25 mouse cellular contexts compared by ENCODE assay signal in the genomic region with DNA sequence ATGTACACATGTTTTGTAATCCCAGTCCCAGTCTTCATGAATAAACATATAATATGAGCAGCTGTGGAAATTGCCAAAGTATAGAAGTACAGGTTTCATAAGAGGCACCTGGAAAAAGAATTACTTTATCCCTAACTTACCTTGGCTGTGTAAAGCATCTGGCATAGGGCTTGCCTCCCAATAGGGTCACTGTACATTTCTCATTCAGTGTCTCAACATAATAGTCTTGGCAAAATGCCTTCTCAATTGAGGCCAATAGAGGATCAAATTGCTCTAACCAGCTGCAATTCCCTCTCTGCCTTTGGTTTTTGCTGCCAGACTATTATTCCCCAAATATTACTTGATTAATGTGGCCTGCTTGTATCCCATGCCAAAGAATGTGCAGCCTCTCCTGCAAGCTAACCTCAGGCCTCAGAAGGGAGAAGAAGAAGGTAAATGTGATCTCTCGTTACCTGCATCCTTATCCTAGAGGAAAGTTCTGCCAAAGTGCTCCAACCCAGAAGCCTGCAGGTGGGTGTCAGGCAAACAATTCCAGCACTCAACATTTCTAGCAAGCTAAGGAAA.
A peak's percentile ranks its signal among the peaks of the same experiment; 100 is the strongest.
DNase-seq lines count a peak whose midpoint lies in the region; ATAC-seq lines count a peak whose summit lies in the region.
"Had no signal": no experiment of that assay in that cellular context is flagged by ENCODE, and none has a peak within 500 bp of the region (broad histone marks: within the 10 kb centered on the region; RNA-seq: fewer than 3 reads in every experiment).

No protein-coding gene starts in this region.

- H3K27me3 ChIP-seq in forebrain, embryonic 14.5 days (replicated peaks; ENCODE audit: control insufficient read depth, insufficient read depth, low read length), result no peaks in the 10 kb centered on the region
- no peaks in the 10 kb centered on the region for H3K27me3 ChIP-seq in forebrain, embryonic 10.5 days (ENCODE audit: poor library complexity, severe bottlenecking)
- H3K27me3 ChIP-seq in limb, embryonic 12.5 days, result no peaks in the 10 kb centered on the region
- no peaks in the 10 kb centered on the region for H3K27me3 ChIP-seq in limb, embryonic 10.5 days (ENCODE audit: low read depth, poor library complexity, severe bottlenecking)
- H3K27me3 ChIP-seq in embryonic facial prominence, embryonic 15.5 days, result no peaks in the 10 kb centered on the region
- no peaks in the 10 kb centered on the region for H3K27me3 ChIP-seq in limb, embryonic 15.5 days
- H3K27me3 ChIP-seq in midbrain, embryonic 11.5 days (ENCODE audit: control insufficient read depth, insufficient read depth, low read length), result no peaks in the 10 kb centered on the region
- H3K27me3 ChIP-seq: embryonic facial prominence, embryonic 13.5 days; hindbrain, embryonic 12.5 days had no signal

- peak; percentile 49 for DNase-seq in forebrain, embryonic 14.5 days (ENCODE audit: low spot score)
- no peak for DNase-seq in forebrain, embryonic 10.5 days (ENCODE audit: extremely low spot score, low spot score)
- DNase-seq in limb, embryonic 10.5 days (ENCODE audit: low spot score), result no peak
- no peak for DNase-seq in midbrain, embryonic 11.5 days (ENCODE audit: low spot score, missing footprints)
- DNase-seq in gastrocnemius, postnatal 4 days (ENCODE audit: low spot score in 2 of 2), result no peak
- DNase-seq: adrenal gland, adult 2 months; adrenal gland, postnatal 14 days; cerebellum, adult 11-12 months; cerebellum, adult 9-10 months; cerebellum, postnatal 14 days; forebrain, postnatal 0 days; gastrocnemius, postnatal 10 days; gastrocnemius, postnatal 36 days; heart, adult 11 months; kidney, adult 18-20 months had no signal

- 67% methylated on average over 1 of the region's 1 CpGs for WGBS in forebrain, embryonic 14.5 days
- WGBS in forebrain, embryonic 10.5 days, result 95% methylated on average over 1 of the region's 1 CpGs
- 65% methylated on average over 1 of the region's 1 CpGs for WGBS in limb, embryonic 12.5 days
- WGBS in limb, embryonic 10.5 days, result 90% methylated on average over 1 of the region's 1 CpGs
- WGBS in embryonic facial prominence, embryonic 15.5 days, result 54% methylated on average over 1 of the region's 1 CpGs
- 35% methylated on average over 1 of the region's 1 CpGs for WGBS in limb, embryonic 15.5 days
- 86% methylated on average over 1 of the region's 1 CpGs for WGBS in midbrain, embryonic 11.5 days

- H3K27ac ChIP-seq in forebrain, embryonic 14.5 days (ENCODE audit: low read depth, low read length), result no peak overlapping the region
- no peak overlapping the region for H3K27ac ChIP-seq in forebrain, embryonic 10.5 days
- H3K27ac ChIP-seq in limb, embryonic 12.5 days, result no peak overlapping the region
- H3K27ac ChIP-seq in limb, embryonic 10.5 days, result no peak overlapping the region
- H3K27ac ChIP-seq in embryonic facial prominence, embryonic 15.5 days (replicated peaks), result no peak overlapping the region
- no peak overlapping the region for H3K27ac ChIP-seq in limb, embryonic 15.5 days
- H3K27ac ChIP-seq in midbrain, embryonic 11.5 days (ENCODE audit: low read depth, low read length), result no peak overlapping the region
- H3K27ac ChIP-seq: embryonic facial prominence, embryonic 13.5 days; hindbrain, embryonic 12.5 days; hindbrain, postnatal 0 days had no signal

- no peaks in the 10 kb centered on the region for H3K36me3 ChIP-seq in forebrain, embryonic 14.5 days (ENCODE audit: control insufficient read depth, insufficient read depth, low read length)
- H3K36me3 ChIP-seq in forebrain, embryonic 10.5 days (replicated peaks), result no peaks in the 10 kb centered on the region
- no peaks in the 10 kb centered on the region for H3K36me3 ChIP-seq in limb, embryonic 12.5 days
- H3K36me3 ChIP-seq in limb, embryonic 10.5 days, result no peaks in the 10 kb centered on the region
- H3K36me3 ChIP-seq in embryonic facial prominence, embryonic 15.5 days, result no peaks in the 10 kb centered on the region
- no peaks in the 10 kb centered on the region for H3K36me3 ChIP-seq in limb, embryonic 15.5 days
- no peaks in the 10 kb centered on the region for H3K36me3 ChIP-seq in midbrain, embryonic 11.5 days (ENCODE audit: control insufficient read depth, insufficient read depth, low read length)
- H3K36me3 ChIP-seq: embryonic facial prominence, embryonic 13.5 days; hindbrain, embryonic 12.5 days had no signal

- no peak overlapping the region for H3K9ac ChIP-seq in forebrain, embryonic 14.5 days (ENCODE audit: low read length)
- no peak overlapping the region for H3K9ac ChIP-seq in limb, embryonic 12.5 days (replicated peaks)
- H3K9ac ChIP-seq in embryonic facial prominence, embryonic 15.5 days, result no peak overlapping the region
- no peak overlapping the region for H3K9ac ChIP-seq in limb, embryonic 15.5 days
- no peak overlapping the region for H3K9ac ChIP-seq in midbrain, embryonic 11.5 days (ENCODE audit: low read length)
- H3K9ac ChIP-seq: embryonic facial prominence, embryonic 13.5 days; forebrain, postnatal 0 days; hindbrain, embryonic 12.5 days had no signal

- H3K9me3 ChIP-seq in forebrain, embryonic 14.5 days (replicated peaks; ENCODE audit: control insufficient read depth, low read length), result no peaks in the 10 kb centered on the region
- H3K9me3 ChIP-seq in forebrain, embryonic 10.5 days, result peaks cover 1% of the 10 kb centered on the region; the same call in 1 of the 2 replicates
- no peaks in the 10 kb centered on the region for H3K9me3 ChIP-seq in limb, embryonic 12.5 days
- no peaks in the 10 kb centered on the region for H3K9me3 ChIP-seq in limb, embryonic 10.5 days (replicated peaks)
- H3K9me3 ChIP-seq in embryonic facial prominence, embryonic 15.5 days (replicated peaks), result no peaks in the 10 kb centered on the region
- no peaks in the 10 kb centered on the region for H3K9me3 ChIP-seq in limb, embryonic 15.5 days
- no peaks in the 10 kb centered on the region for H3K9me3 ChIP-seq in midbrain, embryonic 11.5 days (ENCODE audit: control insufficient read depth, low read length)
- H3K9me3 ChIP-seq: embryonic facial prominence, embryonic 13.5 days; hindbrain, embryonic 12.5 days had no signal

- no peaks in the 10 kb centered on the region for H3K4me1 ChIP-seq in forebrain, embryonic 14.5 days (ENCODE audit: control insufficient read depth, insufficient read depth, low read length)
- H3K4me1 ChIP-seq in forebrain, embryonic 10.5 days, result no peaks in the 10 kb centered on the region
- H3K4me1 ChIP-seq in limb, embryonic 12.5 days (replicated peaks), result no peaks in the 10 kb centered on the region
- H3K4me1 ChIP-seq in limb, embryonic 10.5 days, result no peaks in the 10 kb centered on the region
- H3K4me1 ChIP-seq in embryonic facial prominence, embryonic 15.5 days, result no peaks in the 10 kb centered on the region
- no peaks in the 10 kb centered on the region for H3K4me1 ChIP-seq in limb, embryonic 15.5 days
- H3K4me1 ChIP-seq in midbrain, embryonic 11.5 days (ENCODE audit: control insufficient read depth, insufficient read depth, low read length), result no peaks in the 10 kb centered on the region
- H3K4me1 ChIP-seq: embryonic facial prominence, embryonic 13.5 days; hindbrain, embryonic 12.5 days had no signal

- no peak overlapping the region for H3K4me3 ChIP-seq in forebrain, embryonic 14.5 days (ENCODE audit: low read depth, low read length)
- no peak overlapping the region for H3K4me3 ChIP-seq in forebrain, embryonic 10.5 days
- no peak overlapping the region for H3K4me3 ChIP-seq in limb, embryonic 12.5 days (replicated peaks)
- H3K4me3 ChIP-seq in limb, embryonic 10.5 days, result no peak overlapping the region
- H3K4me3 ChIP-seq in embryonic facial prominence, embryonic 15.5 days (replicated peaks), result no peak overlapping the region
- no peak overlapping the region for H3K4me3 ChIP-seq in limb, embryonic 15.5 days
- no peak overlapping the region for H3K4me3 ChIP-seq in midbrain, embryonic 11.5 days (ENCODE audit: low read depth, low read length)
- H3K4me3 ChIP-seq: embryonic facial prominence, embryonic 13.5 days; hindbrain, embryonic 12.5 days had no signal

- no peak for ATAC-seq in forebrain, embryonic 14.5 days
- ATAC-seq in limb, embryonic 12.5 days (ENCODE audit: insufficient number of reproducible peaks, insufficient read depth, low FRiP score, low TSS enrichment, low read depth), result peak; percentile 71; the same call in 1 of the 2 replicates
- peak; percentile 65 for ATAC-seq in embryonic facial prominence, embryonic 15.5 days (ENCODE audit: insufficient number of reproducible peaks, low FRiP score, low TSS enrichment, low read depth)
- ATAC-seq in limb, embryonic 15.5 days (ENCODE audit: insufficient number of reproducible peaks, low FRiP score, low TSS enrichment, low read depth), result 0 out of 2 replicates have a peak, but pooled peaks have one; percentile 58
- no peak for ATAC-seq in midbrain, embryonic 11.5 days (ENCODE audit: low FRiP score)
- ATAC-seq: CD4-positive, CD25-positive, alpha-beta regulatory T cell, adult 4 months; forebrain, postnatal 0 days; hindbrain, postnatal 0 days; inflammation-experienced regulatory T-cells, adult 6 months; intestine, embryonic 16.5 days had no signal

- no peak overlapping the region for H3K4me2 ChIP-seq in forebrain, embryonic 14.5 days (ENCODE audit: low read length)
- H3K4me2 ChIP-seq in limb, embryonic 12.5 days, result no peak overlapping the region
- H3K4me2 ChIP-seq in embryonic facial prominence, embryonic 15.5 days (replicated peaks), result no peak overlapping the region
- H3K4me2 ChIP-seq in limb, embryonic 15.5 days, result no peak overlapping the region
- no peak overlapping the region for H3K4me2 ChIP-seq in midbrain, embryonic 11.5 days
- H3K4me2 ChIP-seq: embryonic facial prominence, embryonic 13.5 days; heart, embryonic 11.5 days; hindbrain, embryonic 12.5 days had no signal

Comparison
In these comparisons a context has a peak if more than half of its experiments do, and no peak if none do; other contexts are left out.
1. ATAC-seq: peak in limb, embryonic 12.5 days (single experiment), embryonic facial prominence, embryonic 15.5 days (single experiment) and limb, embryonic 15.5 days (single experiment); none in forebrain, embryonic 14.5 days (single experiment) and midbrain, embryonic 11.5 days (single experiment).